Mouse (Mus musculus) cerebellum, postnatal 14 days (tissue): ENCODE data around the gene Gprin1.

Experiments
- DNase-seq, 2 experiments: peaks; one replicate each; pipeline ENCODE4 v3.0.0; 2021; ENCODE audit warnings: mixed read lengths in 2 of 2

The Gprin1 gene

GRCm38 (mm10) chr13:54760164-54760795 is 10.6 kb upstream of the Gprin1 start:
- peak; percentile 67 to 75 for DNase-seq

- DNase-seq, result peak; percentile 52 to 56
Measured at GRCm38 (mm10) chr13:54759496-54759895, 9.8 kb upstream of the Gprin1 start.

- DNase-seq, result peak; percentile 53 to 59
Measured at GRCm38 (mm10) chr13:54758756-54759470, 9.2 kb upstream of the Gprin1 start.

GRCm38 (mm10) chr13:54758045-54758755 is 8.5 kb upstream of the Gprin1 start:
- peak; percentile 98 for DNase-seq

- DNase-seq, result peak; percentile 94 to 96
Measured at GRCm38 (mm10) chr13:54757093-54757830, 7.6 kb upstream of the Gprin1 start.

GRCm38 (mm10) chr13:54756156-54756712 is 6.6 kb upstream of the Gprin1 start:
- DNase-seq, result peak in 1 of 2 experiments; percentile 38

- peak; percentile 59 to 70 for DNase-seq
Measured at GRCm38 (mm10) chr13:54755201-54755830, 5.6 kb upstream of the Gprin1 start.

- DNase-seq, result peak; percentile 56 to 59
Measured at GRCm38 (mm10) chr13:54754169-54755080, 4.8 kb upstream of the Gprin1 start.

GRCm38 (mm10) chr13:54753733-54754132 is 4.1 kb upstream of the Gprin1 start:
- DNase-seq, result peak in 1 of 2 experiments; percentile 26

GRCm38 (mm10) chr13:54752656-54753055 is 3.0 kb upstream of the Gprin1 start:
- peak; percentile 66 to 83 for DNase-seq

- DNase-seq, result no peak
Measured at GRCm38 (mm10) chr13:54750699-54751098, 1.0 kb upstream of the Gprin1 start.

- peak; percentile 83 to 90 for DNase-seq
Measured at GRCm38 (mm10) chr13:54749061-54749863, 412 bp downstream of the Gprin1 start.

GRCm38 (mm10) chr13:54748721-54749060 is 983 bp downstream of the Gprin1 start:
- DNase-seq, result no peak

GRCm38 (mm10) chr13:54748190-54748589 is 1.5 kb downstream of the Gprin1 start:
- peak; percentile 36 to 41 for DNase-seq

- DNase-seq, result peak; percentile 81 to 83
Measured at GRCm38 (mm10) chr13:54746896-54747295, 2.8 kb downstream of the Gprin1 start.

- peak; percentile 33 to 45 for DNase-seq
Measured at GRCm38 (mm10) chr13:54746110-54746509, 3.6 kb downstream of the Gprin1 start.

- peak; percentile 66 to 80 for DNase-seq
Measured at GRCm38 (mm10) chr13:54738213-54738601, 11.5 kb downstream of the Gprin1 start.

GRCm38 (mm10) chr13:54737488-54738212 is 12.0 kb downstream of the Gprin1 start:
- peak in 1 of 2 experiments; percentile 51 for DNase-seq

GRCm38 (mm10) chr13:54736931-54737330 is 12.7 kb downstream of the Gprin1 start:
- DNase-seq, result no peak
